8 mouse cellular contexts compared by ENCODE assay signal in genomic region chr2:35270531-35270984, GRCm38 (mm10). TPM values are rescaled to one million over a fixed set of nuclear protein-coding genes. Genes with fewer than 3 reads are reported as not detected.
DNase-seq lines count a peak whose midpoint lies in the region; ATAC-seq and TF ChIP-seq lines count a peak whose summit lies in the region.

No protein-coding gene starts in this region.

- H3K9ac ChIP-seq in intestine, embryonic 16.5 days (ENCODE audit: low read depth, low read length) = no peak overlapping the region
- H3K9ac ChIP-seq in limb, embryonic 14.5 days (ENCODE audit: low read depth, low read length, severe bottlenecking) = no peak overlapping the region
- no peak overlapping the region for H3K9ac ChIP-seq in midbrain, embryonic 16.5 days (ENCODE audit: low read depth, low read length)

- peaks cover 72% of the 10 kb centered on the region for H3K4me1 ChIP-seq in intestine, embryonic 16.5 days (ENCODE audit: control insufficient read depth, insufficient read depth, low read length)
- peaks cover 46% of the 10 kb centered on the region for H3K4me1 ChIP-seq in limb, embryonic 14.5 days (ENCODE audit: control insufficient read depth, insufficient read depth, low read length)
- no peaks in the 10 kb centered on the region for H3K4me1 ChIP-seq in midbrain, embryonic 16.5 days (ENCODE audit: control insufficient read depth, insufficient read depth, low read length)

- H3K27me3 ChIP-seq in intestine, embryonic 16.5 days (replicated peaks; ENCODE audit: control insufficient read depth, insufficient read depth, low read length) = no peaks in the 10 kb centered on the region
- H3K27me3 ChIP-seq in limb, embryonic 14.5 days (ENCODE audit: control insufficient read depth, insufficient read depth, low read length) = no peaks in the 10 kb centered on the region
- no peaks in the 10 kb centered on the region for H3K27me3 ChIP-seq in midbrain, embryonic 16.5 days (ENCODE audit: control insufficient read depth, insufficient read depth, low read depth, low read length)

- H3K9me3 ChIP-seq in intestine, embryonic 16.5 days (ENCODE audit: control insufficient read depth, low read length) = no peaks in the 10 kb centered on the region
- no peaks in the 10 kb centered on the region for H3K9me3 ChIP-seq in limb, embryonic 14.5 days (ENCODE audit: control insufficient read depth, low read length)
- no peaks in the 10 kb centered on the region for H3K9me3 ChIP-seq in midbrain, embryonic 16.5 days (replicated peaks; ENCODE audit: control insufficient read depth, low read length, poor library complexity, severe bottlenecking)

- no peak overlapping the region for H3K4me3 ChIP-seq in intestine, embryonic 16.5 days (ENCODE audit: low read length)
- H3K4me3 ChIP-seq in limb, embryonic 14.5 days (replicated peaks; ENCODE audit: low read length) = no peak overlapping the region
- H3K4me3 ChIP-seq in midbrain, embryonic 16.5 days (ENCODE audit: low read depth, low read length) = no peak overlapping the region

- ATAC-seq in intestine, embryonic 16.5 days = no peak
- peak; percentile 19 for ATAC-seq in limb, embryonic 14.5 days (ENCODE audit: low FRiP score, low read depth)
- ATAC-seq in midbrain, embryonic 16.5 days = peak; percentile 49

- no peak for TF ChIP-seq POLR2A in limb, embryonic 14.5 days (IDR thresholded peaks at IDR 0.05; ENCODE audit: borderline replicate concordance, extremely low read depth, insufficient read depth, insufficient read length)

- WGBS in intestine, embryonic 16.5 days = 17% methylated on average over 10 of the region's 10 CpGs
- WGBS in limb, embryonic 14.5 days = 19% methylated on average over 10 of the region's 10 CpGs
- WGBS in midbrain, embryonic 16.5 days = 14% methylated on average over 10 of the region's 10 CpGs

- peak; percentile 74 for DNase-seq in urinary bladder, postnatal 14 days (ENCODE audit: low spot score)
- no peak for DNase-seq in urinary bladder, postnatal 10 days (ENCODE audit: low spot score)
- DNase-seq in cerebellum, postnatal 36 days = peak; percentile 48 to 51
- DNase-seq in gastrocnemius, postnatal 14 days = peak; percentile 63
- DNase-seq in limb, embryonic 14.5 days (ENCODE audit: low spot score) = peak; percentile 64
- peak; percentile 60 for DNase-seq in testis, postnatal 10 days (ENCODE audit: low spot score)

- peak overlapping the region; percentile 67 for H3K27ac ChIP-seq in intestine, embryonic 16.5 days (ENCODE audit: low read length)
- H3K27ac ChIP-seq in limb, embryonic 14.5 days (replicated peaks; ENCODE audit: low read depth, low read length) = no peak overlapping the region
- no peak overlapping the region for H3K27ac ChIP-seq in midbrain, embryonic 16.5 days (ENCODE audit: low read length)

- intact Hi-C loops in gastrocnemius, postnatal 14 days (cut with DNase I; ENCODE audit: low total_unique reads) = no loop called here

- 0 out of 2 replicates have a peak overlapping the region, but pooled peaks have one; percentile 19 for H3K4me2 ChIP-seq in intestine, embryonic 16.5 days (ENCODE audit: low read depth, low read length)
- H3K4me2 ChIP-seq in limb, embryonic 14.5 days (replicated peaks; ENCODE audit: low read depth, low read length, severe bottlenecking) = peak overlapping the region; percentile 13; the same call in 1 of the 2 replicates
- no peak overlapping the region for H3K4me2 ChIP-seq in midbrain, embryonic 16.5 days (ENCODE audit: low read length)

- peaks cover 2% of the 10 kb centered on the region; the same call in 1 of the 2 replicates for H3K36me3 ChIP-seq in intestine, embryonic 16.5 days (ENCODE audit: control insufficient read depth, insufficient read depth, low read length)
- no peaks in the 10 kb centered on the region for H3K36me3 ChIP-seq in limb, embryonic 14.5 days (ENCODE audit: control insufficient read depth, insufficient read depth, low read length)
- H3K36me3 ChIP-seq in midbrain, embryonic 16.5 days (ENCODE audit: control insufficient read depth, insufficient read depth, low read length) = no peaks in the 10 kb centered on the region

RNA-seq across cellular contexts. Expression of gene Gsn, which starts 14.4 kb away (rescaled TPM):
- 100 to 1,000 TPM; 177 to 231 TPM for total RNA-seq in gastrocnemius, postnatal 14 days (2021)
- polyA plus RNA-seq in intestine, embryonic 16.5 days (2015; fragmentation: Nextera tagmentation; extraction: Ambion mirVana) = 177 TPM in 2 replicates
- polyA plus RNA-seq in limb, embryonic 14.5 days (2012; rRNA removed) = 160 and 163 TPM in 2 replicates
- polyA plus RNA-seq in limb, embryonic 14.5 days (2014; fragmentation: Nextera tagmentation; extraction: Ambion mirVana) = 196 and 214 TPM in 2 replicates
- 18.0 and 20.5 TPM in 2 replicates for polyA plus RNA-seq in midbrain, embryonic 16.5 days (2015; fragmentation: Nextera tagmentation; extraction: Ambion mirVana)
